Mouse (Mus musculus) cerebellum, adult 11-12 months (tissue): ENCODE data around the gene Spcs1.

ENCODE experiments used
- DNase-seq: peaks from one replicate; pipeline ENCODE4 v3.0.0; 2022

Gene Spcs1

GRCm38 (mm10) chr14:30949986-30950385 is 51.5 kb downstream of the Spcs1 start:
- DNase-seq, result peak; percentile 14
